Mouse (Mus musculus) liver, adult 2 months (tissue): ENCODE data around the gene Trak2.

Source experiments
- CTCF ChIP-seq: fragments of 200-500 bp; IDR thresholded peaks from 2 replicates; pipeline ENCODE4 v1.5.1; 2011; ENCODE audit warnings: low read depth, low read length, control low read depth
- POLR2A ChIP-seq: fragments of 200-500 bp; IDR thresholded peaks from 2 replicates; pipeline ENCODE4 v1.6.1; 2011; ENCODE audit warnings: low read length, control low read depth; ENCODE audit not compliant: insufficient read depth; ENCODE audit errors: extremely low read depth

GRCm38 (mm10) chr1:58967534-58967933 is 5.7 kb downstream of the Trak2 start:
- TF ChIP-seq CTCF (no peak), POLR2A (no peak)
